Mouse (Mus musculus) forebrain, embryonic 15.5 days (tissue): ENCODE data around the gene Pttg1. TPM values are rescaled to one million over a fixed set of nuclear protein-coding genes. Genes with fewer than 3 reads are reported as not detected.
A peak's percentile ranks its signal among the peaks of the same experiment; 100 is the strongest.

Experiments used
- ATAC-seq: fragments of 200-750 bp; cut with Nextera tagmentation; replicated peaks from 2 replicates; pipeline ENCODE4 v1.8.0; 2017; ENCODE audit warnings: mild to moderate bottlenecking, moderate TSS enrichment, moderate library complexity
- H3K27ac ChIP-seq: fragments of 300-500 bp; sonication (generic); replicated peaks from 2 replicates; pipeline ENCODE4 v1.5.1; 2015; ENCODE audit warnings: mild to moderate bottlenecking, inconsistent platforms
- H3K27me3 ChIP-seq: fragments of 300-500 bp; sonication (generic); 2 replicates; pipeline ENCODE4 v1.6.1; 2015; ENCODE audit warnings: inconsistent platforms
- H3K36me3 ChIP-seq: fragments of 300-500 bp; sonication (generic); 2 replicates; pipeline ENCODE4 v1.6.1; 2015; ENCODE audit warnings: mild to moderate bottlenecking, inconsistent platforms
- H3K4me1 ChIP-seq: fragments of 300-500 bp; sonication (generic); 2 replicates; pipeline ENCODE4 v1.6.1; 2015; ENCODE audit warnings: inconsistent platforms
- H3K4me2 ChIP-seq: fragments of 300-500 bp; sonication (generic); replicated peaks from 2 replicates; pipeline ENCODE4 v1.6.1; 2015; ENCODE audit warnings: mild to moderate bottlenecking, inconsistent platforms
- H3K4me3 ChIP-seq: fragments of 300-500 bp; sonication (generic); 2 replicates; pipeline ENCODE4 v1.5.1; 2015; ENCODE audit warnings: mild to moderate bottlenecking, inconsistent platforms
- H3K9ac ChIP-seq: fragments of 300-500 bp; sonication (generic); replicated peaks from 2 replicates; pipeline ENCODE4 v1.6.1; 2015; ENCODE audit warnings: mild to moderate bottlenecking, inconsistent platforms
- H3K9me3 ChIP-seq: fragments of 300-500 bp; sonication (generic); 2 replicates; pipeline ENCODE4 v1.6.1; 2016; ENCODE audit warnings: inconsistent platforms
- WGBS: fragments of 180-500 bp; shearing (Covaris S2); methylation state at CpG from one replicate; pipeline ENCODE4 v1.1.7; 2015; ENCODE audit warnings: mixed read lengths; 5-methylcytosine and 5-hydroxymethylcytosine counted together
- polyA plus RNA-seq: library from polyadenylated mRNA; unstranded; fragments of >200 nt; fragmentation: Nextera tagmentation; extraction: Ambion mirVana; gene quantifications from 2 replicates; pipeline ENCODE4 v1.2.1, GENCODE M21; 2015

Pttg1 gene
- polyA plus RNA-seq, 1 experiment from 2014 or later, result 30.7 TPM

- Histone ChIP-seq H3K9me3 (0 out of 2 replicates have a peak, but pooled peaks cover 8% of the 10 kb centered on the region), H3K27me3 (no peaks in the 10 kb centered on the region), H3K36me3 (no peaks in the 10 kb centered on the region), H3K9ac (no peak overlapping the region), H3K27ac (no peak overlapping the region), H3K4me2 (no peak overlapping the region), H3K4me1 (0 out of 2 replicates have a peak, but pooled peaks cover 4% of the 10 kb centered on the region), H3K4me3 (no peak overlapping the region)
- WGBS, result 91% methylated on average over 1 of the region's 1 CpGs
- ATAC-seq, result no peak
Observed at GRCm38 (mm10) chr11:43400131-43400530, 25.9 kb downstream of the Pttg1 start.

- Histone ChIP-seq H3K27me3 (no peaks in the 10 kb centered on the region), H3K36me3 (no peaks in the 10 kb centered on the region), H3K9ac (no peak overlapping the region), H3K9me3 (0 out of 2 replicates have a peak, but pooled peaks cover 1% of the 10 kb centered on the region), H3K4me2 (no peak overlapping the region), H3K27ac (no peak overlapping the region), H3K4me3 (no peak overlapping the region), H3K4me1 (0 out of 2 replicates have a peak, but pooled peaks cover 4% of the 10 kb centered on the region)
- ATAC-seq, result no peak
- 37% methylated on average over 4 of the region's 4 CpGs for WGBS
Observed at GRCm38 (mm10) chr11:43399297-43399696, 26.8 kb downstream of the Pttg1 start.

- no peaks in the 10 kb centered on the region for H3K36me3 ChIP-seq
- no peak overlapping the region for H3K9ac ChIP-seq
- no peak for ATAC-seq
- H3K4me1 ChIP-seq, result 0 out of 2 replicates have a peak, but pooled peaks cover 4% of the 10 kb centered on the region
- no peaks in the 10 kb centered on the region for H3K27me3 ChIP-seq
- no peak overlapping the region for H3K27ac ChIP-seq
- no peak overlapping the region for H3K4me3 ChIP-seq
- WGBS, result 15% methylated on average over 7 of the region's 7 CpGs
- H3K9me3 ChIP-seq, result no peaks in the 10 kb centered on the region
- H3K4me2 ChIP-seq, result no peak overlapping the region
Observed at GRCm38 (mm10) chr11:43396672-43397071, 29.4 kb downstream of the Pttg1 start.

GRCm38 (mm10) chr11:43396246-43396645 is 29.8 kb downstream of the Pttg1 start:
- H3K27me3 ChIP-seq, result no peaks in the 10 kb centered on the region
- no peak for ATAC-seq
- no peak overlapping the region for H3K4me2 ChIP-seq
- H3K9ac ChIP-seq, result no peak overlapping the region
- WGBS, result 92% methylated on average over 4 of the region's 4 CpGs
- no peak overlapping the region for H3K4me3 ChIP-seq
- H3K4me1 ChIP-seq, result 0 out of 2 replicates have a peak, but pooled peaks cover 4% of the 10 kb centered on the region
- no peak overlapping the region for H3K27ac ChIP-seq
- no peaks in the 10 kb centered on the region for H3K9me3 ChIP-seq
- H3K36me3 ChIP-seq, result no peaks in the 10 kb centered on the region

- H3K27ac ChIP-seq, result no peak overlapping the region
- no peak for ATAC-seq
- WGBS, result 74% methylated on average over 14 of the region's 14 CpGs
- H3K4me1 ChIP-seq, result 0 out of 2 replicates have a peak, but pooled peaks cover 4% of the 10 kb centered on the region
- H3K9ac ChIP-seq, result no peak overlapping the region
- no peak overlapping the region for H3K4me2 ChIP-seq
- H3K27me3 ChIP-seq, result no peaks in the 10 kb centered on the region
- H3K9me3 ChIP-seq, result no peaks in the 10 kb centered on the region
- H3K4me3 ChIP-seq, result no peak overlapping the region
- H3K36me3 ChIP-seq, result no peaks in the 10 kb centered on the region
Observed at GRCm38 (mm10) chr11:43395073-43395948, 30.7 kb downstream of the Pttg1 start.

GRCm38 (mm10) chr11:43393325-43393724 is 32.7 kb downstream of the Pttg1 start:
- Histone ChIP-seq H3K27me3 (no peaks in the 10 kb centered on the region), H3K4me1 (0 out of 2 replicates have a peak, but pooled peaks cover 4% of the 10 kb centered on the region), H3K27ac (no peak overlapping the region), H3K9ac (no peak overlapping the region), H3K4me2 (no peak overlapping the region), H3K9me3 (no peaks in the 10 kb centered on the region), H3K36me3 (no peaks in the 10 kb centered on the region), H3K4me3 (no peak overlapping the region)
- ATAC-seq, result no peak
- 92% methylated on average over 4 of the region's 4 CpGs for WGBS

GRCm38 (mm10) chr11:43392757-43393156 is 33.3 kb downstream of the Pttg1 start:
- Histone ChIP-seq H3K4me2 (no peak overlapping the region), H3K27me3 (no peaks in the 10 kb centered on the region), H3K36me3 (no peaks in the 10 kb centered on the region), H3K9ac (no peak overlapping the region), H3K27ac (no peak overlapping the region), H3K9me3 (no peaks in the 10 kb centered on the region), H3K4me1 (0 out of 2 replicates have a peak, but pooled peaks cover 4% of the 10 kb centered on the region), H3K4me3 (no peak overlapping the region)
- WGBS, result 56% methylated on average over 2 of the region's 2 CpGs
- no peak for ATAC-seq

GRCm38 (mm10) chr11:43389118-43389517 is 36.9 kb downstream of the Pttg1 start:
- Histone ChIP-seq H3K27ac (no peak overlapping the region), H3K4me1 (peaks cover 14% of the 10 kb centered on the region), H3K27me3 (no peaks in the 10 kb centered on the region), H3K36me3 (no peaks in the 10 kb centered on the region), H3K9ac (no peak overlapping the region), H3K4me3 (no peak overlapping the region), H3K9me3 (no peaks in the 10 kb centered on the region), H3K4me2 (no peak overlapping the region)
- 88% methylated on average over 7 of the region's 7 CpGs for WGBS
- ATAC-seq, result no peak

- 87% methylated on average over 21 of the region's 21 CpGs for WGBS
- Histone ChIP-seq H3K4me3 (no peak overlapping the region), H3K9ac (no peak overlapping the region), H3K4me1 (peaks cover 14% of the 10 kb centered on the region), H3K4me2 (no peak overlapping the region), H3K36me3 (no peaks in the 10 kb centered on the region), H3K27ac (no peak overlapping the region), H3K27me3 (no peaks in the 10 kb centered on the region), H3K9me3 (no peaks in the 10 kb centered on the region)
- no peak for ATAC-seq
Observed at GRCm38 (mm10) chr11:43388122-43389097, 37.6 kb downstream of the Pttg1 start.

- WGBS, result 93% methylated on average over 14 of the region's 14 CpGs
- no peaks in the 10 kb centered on the region for H3K27me3 ChIP-seq
- no peak for ATAC-seq
Observed at GRCm38 (mm10) chr11:43387004-43387880, 38.8 kb downstream of the Pttg1 start.

GRCm38 (mm10) chr11:43385716-43386115 is 40.3 kb downstream of the Pttg1 start:
- peak; percentile 67 for ATAC-seq
- Histone ChIP-seq H3K36me3 (no peaks in the 10 kb centered on the region), H3K27ac (peak overlapping the region; percentile 66; the same call in 1 of the 2 replicates), H3K4me1 (peaks cover 14% of the 10 kb centered on the region), H3K27me3 (no peaks in the 10 kb centered on the region), H3K9ac (peak overlapping the region; percentile 54; the same call in 1 of the 2 replicates), H3K4me2 (peak overlapping the region; percentile 80), H3K9me3 (no peaks in the 10 kb centered on the region), H3K4me3 (peak overlapping the region; percentile 39)
- 1% methylated on average over 8 of the region's 8 CpGs for WGBS

More at GRCm38 (mm10) chr11:43387004-43387880, 38.8 kb downstream of the Pttg1 start:
- Histone ChIP-seq H3K36me3 (no peaks in the 10 kb centered on the region), H3K27ac (no peak overlapping the region), H3K9me3 (no peaks in the 10 kb centered on the region), H3K4me1 (peaks cover 14% of the 10 kb centered on the region), H3K9ac (no peak overlapping the region), H3K4me3 (no peak overlapping the region), H3K4me2 (no peak overlapping the region)
